Mouse (Mus musculus): ENCODE measurements at regions not wholly inside any gene's neighbourhood (a gene's known extent, or its start where the extent isn't known, plus 50 kb on each side); places are given as distances from the start of the nearest gene placed in this dataset.

GRCm38 (mm10) chr12:77633981-77634650 is 396.2 kb downstream of the Fut8 start:
- TF ChIP-seq CTCF (conservative IDR thresholded peaks at IDR 0.05; ENCODE audit: insufficient read depth, insufficient read length, low read depth, low read length) (no peak), POLR2A (IDR thresholded peaks at IDR 0.05; ENCODE audit: low read depth, low read length) (no peak)
